Mouse (Mus musculus) urinary bladder, adult 2 months (tissue): ENCODE data around the gene Tifa. TPM values are rescaled to one million over a fixed set of nuclear protein-coding genes. Genes with fewer than 3 reads are reported as not detected.

Experiments used
- DNase-seq: peaks from one replicate; pipeline ENCODE4 v3.0.0; 2022; ENCODE audit warnings: low spot score
- polyA plus RNA-seq: library from polyadenylated mRNA; depleted of rRNA; stranded (reverse); fragments of >200 nt; gene quantifications from 2 replicates; pipeline ENCODE4 v1.2.3, GENCODE M21; 2012

Tifa gene
- polyA plus RNA-seq, 1 experiment: 12.2 TPM

- no peak for DNase-seq
Measured at GRCm38 (mm10) chr3:127788038-127788437, 1.6 kb upstream of the Tifa start.

- DNase-seq: no peak
Measured at GRCm38 (mm10) chr3:127788919-127789318, 686 bp upstream of the Tifa start.

- DNase-seq: no peak
Measured at GRCm38 (mm10) chr3:127790234-127791055, 840 bp downstream of the Tifa start.

- no peak for DNase-seq
Measured at GRCm38 (mm10) chr3:127791056-127791483, 1.5 kb downstream of the Tifa start.

GRCm38 (mm10) chr3:127791595-127792561, 2.3 kb downstream of the Tifa start:
- no peak for DNase-seq

GRCm38 (mm10) chr3:127793022-127793421, 3.4 kb downstream of the Tifa start:
- DNase-seq: no peak

- no peak for DNase-seq
Measured at GRCm38 (mm10) chr3:127795762-127796161, 6.2 kb downstream of the Tifa start.

- DNase-seq: no peak
Measured at GRCm38 (mm10) chr3:127796271-127796670, 6.7 kb downstream of the Tifa start.

GRCm38 (mm10) chr3:127801162-127801561, 11.6 kb downstream of the Tifa start:
- no peak for DNase-seq

GRCm38 (mm10) chr3:127802814-127803213, 13.2 kb downstream of the Tifa start:
- no peak for DNase-seq

- DNase-seq: no peak
Measured at GRCm38 (mm10) chr3:127804439-127804838, 14.8 kb downstream of the Tifa start.

- DNase-seq: no peak
Measured at GRCm38 (mm10) chr3:127805071-127805470, 15.5 kb downstream of the Tifa start.

- no peak for DNase-seq
Measured at GRCm38 (mm10) chr3:127805991-127806390, 16.4 kb downstream of the Tifa start.

- no peak for DNase-seq
Measured at GRCm38 (mm10) chr3:127807846-127808245, 18.2 kb downstream of the Tifa start.

- no peak for DNase-seq
Measured at GRCm38 (mm10) chr3:127809103-127809502, 19.5 kb downstream of the Tifa start.

GRCm38 (mm10) chr3:127817120-127817683, 27.6 kb downstream of the Tifa start:
- no peak for DNase-seq

- no peak for DNase-seq
Measured at GRCm38 (mm10) chr3:127818694-127819663, 29.4 kb downstream of the Tifa start.

GRCm38 (mm10) chr3:127820400-127820799, 30.8 kb downstream of the Tifa start:
- no peak for DNase-seq

GRCm38 (mm10) chr3:127821209-127821608, 31.6 kb downstream of the Tifa start:
- DNase-seq: no peak

- no peak for DNase-seq
Measured at GRCm38 (mm10) chr3:127823886-127824863, 34.6 kb downstream of the Tifa start.
